Mouse (Mus musculus) embryonic stem cell, embryonic (primary cell): ENCODE results near the gene Hmg20b.

Experiments used
- CTCF ChIA-PET, 4 experiments: fragments of 300-600 bp in 2 of 4; fragments of 350-600 bp in 2 of 4; sonication (Branson Sonifier 250); formaldehyde crosslinking; loops; one replicate each; lab custom pipeline; 2022; ENCODE audit warnings: inconsistent platforms in 2 of 4; lab: Charles Lee
- POLR2A ChIA-PET, 4 experiments: fragments of 300-600 bp in 2 of 4; fragments of 350-600 bp in 2 of 4; sonication (Branson Sonifier 250); formaldehyde crosslinking; loops; one replicate each; lab custom pipeline; 2022; ENCODE audit warnings: antibody characterized with exemption in 4 of 4, inconsistent platforms in 1 of 4; lab: Charles Lee

The Hmg20b gene

DNA sequence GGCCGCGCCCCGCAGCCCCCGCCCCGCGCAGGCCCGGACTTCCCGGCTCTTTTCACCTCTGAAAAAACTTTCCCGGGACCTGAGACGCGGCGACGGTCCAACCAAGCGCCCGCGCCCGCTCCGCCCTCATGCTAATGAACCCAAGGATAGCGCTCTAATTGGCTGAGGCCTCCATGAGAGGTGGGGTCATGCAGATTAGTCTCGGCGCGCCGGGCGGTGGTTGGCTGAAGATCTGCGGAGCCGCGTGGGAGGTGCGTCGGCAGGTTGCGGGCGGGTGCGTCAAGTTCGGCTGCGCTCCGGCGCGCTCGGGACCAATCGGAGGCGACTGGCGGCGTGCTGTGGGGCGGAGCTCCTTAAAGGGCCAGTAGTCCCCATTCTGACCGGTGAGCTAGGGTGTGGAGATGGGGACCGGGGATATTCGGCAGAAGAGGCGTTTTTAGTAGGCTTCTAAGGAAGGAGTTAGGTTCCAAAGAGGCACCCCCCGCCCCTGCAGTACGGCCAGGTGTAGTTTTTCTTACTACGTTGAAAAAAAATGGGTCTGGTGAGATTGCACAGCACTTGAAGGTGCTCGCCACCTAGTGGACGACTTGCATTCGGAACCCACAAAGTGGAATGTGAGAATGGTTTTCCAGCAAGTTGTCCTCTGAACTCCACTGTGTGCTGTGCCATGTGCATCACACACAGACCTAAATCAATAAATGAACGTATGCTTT is at the start of gene Hmg20b:
Hmg20b (minus strand) TSS at position 130 of the 713 bp plus-strand sequence.
- POLR2A ChIA-PET: interaction anchor here in 3 of 4 experiments (0.5 to 2.1 kb wide), 29 partner anchors 10 to 479 kb away, joined by 3 to 15 read pairs (median 4); partner anchors contain the start of genes Cactin (in 2 of the 3), Fzr1 (in 2 of the 3), Pip5k1c (in 2 of the 3) and 4930404N11Rik (in 1 of the 3)
- CTCF ChIA-PET: interaction anchor here (0.5 to 2.4 kb wide), 47 partner anchors 10 to 389 kb away, joined by 3 to 29 read pairs (median 5); partner anchors contain the start of genes Pip5k1c (in 4 of the 4), Cactin (in 2 of the 4), Tjp3 (in 2 of the 4) and Fzr1 (in 1 of the 4)

GRCm38 (mm10) chr10:81399798-81400308 is 49.6 kb upstream of the Hmg20b start:
- ChIA-PET POLR2A (interaction anchor here in 3 of 4 experiments (0.5 to 6.6 kb wide), 9 partner anchors 8 to 329 kb away, joined by 3 to 104 read pairs (median 3); partner anchors contain the start of genes Fzr1 (in 2 of the 3) and Ncln (in 1 of the 3)), CTCF (interaction anchor here in 2 of 4 experiments (0.9 to 2.3 kb wide), 2 partner anchors 10 kb away, joined by 3 to 10 read pairs; no protein-coding TSS in a partner anchor)

DNA sequence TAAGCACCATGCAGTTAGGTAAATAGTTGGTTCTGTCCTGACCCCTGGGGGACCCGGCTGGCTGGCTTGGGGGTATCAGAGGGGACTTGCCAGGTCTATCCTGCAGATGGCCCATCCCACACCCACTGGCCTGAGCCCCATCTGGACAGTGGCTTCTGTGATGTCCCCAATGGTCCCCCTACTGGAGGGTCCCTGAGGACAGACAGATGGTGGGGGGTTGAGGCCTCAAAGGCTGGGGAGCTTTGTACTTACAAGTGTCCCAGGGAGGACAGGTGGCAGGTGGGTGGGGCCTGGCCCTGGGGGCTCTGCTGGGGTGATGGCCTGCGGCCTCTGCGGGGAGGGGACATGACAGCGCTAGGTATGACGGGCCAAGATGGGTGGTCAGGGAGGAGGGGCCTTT is 49.0 kb upstream of the Hmg20b start:
- ChIA-PET CTCF (interaction anchor here in 1 of 4 experiments (2.3 kb wide), 1 partner anchor 9 kb away, joined by 10 read pairs; no protein-coding TSS in a partner anchor), POLR2A (interaction anchor here in 2 of 4 experiments (0.7 to 6.6 kb wide), 5 partner anchors 9 to 30 kb away, joined by 3 to 104 read pairs (median 3); partner anchors contain the start of gene Fzr1 (in 1 of the 2))

DNA sequence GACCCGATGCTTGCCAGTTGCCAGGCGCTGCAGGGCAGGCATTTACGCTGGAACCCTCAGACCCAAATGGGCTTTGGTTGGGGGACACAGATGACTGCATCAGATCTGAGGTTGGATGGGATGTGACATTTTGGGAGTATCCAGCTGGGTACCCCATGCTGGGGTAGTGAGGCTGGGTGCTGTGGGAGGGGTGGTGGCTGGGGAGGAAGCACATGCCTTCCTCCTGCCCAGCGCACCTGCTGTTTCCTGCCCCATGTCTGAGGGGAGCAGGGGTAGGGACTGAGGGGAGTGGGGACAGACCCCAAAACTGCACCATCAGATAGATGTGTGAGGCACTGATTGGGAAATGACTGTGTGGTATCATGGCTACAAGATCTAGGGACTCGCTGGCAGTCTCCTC is 46.5 kb upstream of the Hmg20b start:
- ChIA-PET POLR2A (interaction anchor here in 2 of 4 experiments (1.2 to 2.5 kb wide), 6 partner anchors 11 to 155 kb away, joined by 3 to 13 read pairs (median 4); partner anchors contain the start of genes Dohh (in 2 of the 2) and Gm48551 (in 2 of the 2)), CTCF (interaction anchor here in 3 of 4 experiments (1.1 to 1.7 kb wide), 3 partner anchors 8 to 92 kb away, joined by 3 to 10 read pairs (median 4); no protein-coding TSS in a partner anchor)

- ChIA-PET CTCF (interaction anchor here in 3 of 4 experiments (0.6 to 4.7 kb wide), 16 partner anchors 8 to 110 kb away, joined by 3 to 28 read pairs (median 6); partner anchors contain the start of genes Dohh (in 1 of the 3), Gm48551 (in 1 of the 3) and Pip5k1c (in 1 of the 3)), POLR2A (interaction anchor here (0.5 to 2.5 kb wide), 21 partner anchors 8 to 201 kb away, joined by 3 to 13 read pairs (median 4); partner anchors contain the start of genes Dohh (in 3 of the 4), Gm48551 (in 3 of the 4), 4930404N11Rik (in 1 of the 4) and Ncln (in 1 of the 4))
Measured at GRCm38 (mm10) chr10:81395865-81396264, 45.6 kb upstream of the Hmg20b start.

DNA sequence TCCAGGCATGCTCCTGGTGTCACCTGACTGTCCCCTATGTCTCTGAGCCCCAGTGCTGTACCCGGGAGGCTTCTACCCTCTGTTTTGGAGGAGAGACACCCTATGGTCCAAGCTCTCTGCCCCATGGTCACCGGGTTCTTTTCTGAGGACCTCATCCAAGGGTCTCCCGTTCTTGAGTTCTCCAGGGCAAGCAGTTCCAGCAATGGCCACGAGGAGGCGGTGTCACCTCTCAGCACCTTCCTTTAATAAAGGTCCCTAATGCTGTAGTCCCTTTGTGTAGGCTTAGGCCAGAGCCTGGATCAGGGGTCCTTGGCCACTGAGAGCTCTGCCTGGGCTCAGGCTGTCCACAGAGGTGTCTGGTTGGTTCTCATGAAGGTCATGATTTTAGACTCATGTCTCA is 44.8 kb upstream of the Hmg20b start:
- ChIA-PET CTCF (interaction anchor here (0.6 to 4.7 kb wide), 20 partner anchors 9 to 146 kb away, joined by 3 to 28 read pairs (median 4); partner anchors contain the start of genes Dohh (in 1 of the 4), Gm48551 (in 1 of the 4) and Pip5k1c (in 1 of the 4)), POLR2A (interaction anchor here in 3 of 4 experiments (0.5 to 2.5 kb wide), 19 partner anchors 9 to 202 kb away, joined by 3 to 13 read pairs (median 4); partner anchors contain the start of genes Dohh (in 2 of the 3), Gm48551 (in 2 of the 3) and 4930404N11Rik (in 1 of the 3))

DNA sequence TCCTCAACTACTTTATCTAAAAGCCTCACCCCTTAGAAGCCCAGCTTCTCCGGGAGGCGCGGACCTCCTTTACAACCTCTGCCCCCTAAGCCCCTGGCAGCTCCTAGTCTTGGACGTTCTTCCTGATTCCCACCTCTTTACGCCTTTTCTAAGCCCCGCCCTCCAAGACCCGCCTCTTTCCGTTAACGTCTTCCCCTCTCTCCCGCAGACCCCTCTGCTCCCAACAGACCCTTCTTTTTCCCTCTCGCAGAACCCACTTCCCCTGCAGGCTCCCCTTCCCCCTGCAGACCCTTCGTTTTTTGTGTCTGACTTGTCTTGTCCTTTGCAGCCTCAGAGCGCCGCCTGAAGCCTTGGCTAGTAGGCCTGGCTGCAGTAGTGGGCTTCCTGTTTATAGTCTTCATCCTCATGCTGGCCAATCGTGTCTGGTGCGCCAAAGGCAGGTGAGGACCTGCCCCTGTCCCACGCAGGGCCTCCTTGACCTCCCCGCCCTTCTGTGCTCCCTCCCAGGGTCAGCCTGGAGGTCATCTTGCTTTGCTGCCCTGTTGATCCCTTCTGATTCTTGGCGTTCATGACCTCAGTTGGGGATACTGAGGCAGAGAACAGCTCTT is 43.3 kb upstream of the Hmg20b start:
- POLR2A ChIA-PET: interaction anchor here in 2 of 4 experiments (0.8 to 3.1 kb wide), 13 partner anchors 9 to 91 kb away, joined by 3 to 20 read pairs (median 3); partner anchors contain the start of genes 4930404N11Rik (in 1 of the 2), Cactin (in 1 of the 2), Dohh (in 1 of the 2) and Gm48551 (in 1 of the 2)

DNA sequence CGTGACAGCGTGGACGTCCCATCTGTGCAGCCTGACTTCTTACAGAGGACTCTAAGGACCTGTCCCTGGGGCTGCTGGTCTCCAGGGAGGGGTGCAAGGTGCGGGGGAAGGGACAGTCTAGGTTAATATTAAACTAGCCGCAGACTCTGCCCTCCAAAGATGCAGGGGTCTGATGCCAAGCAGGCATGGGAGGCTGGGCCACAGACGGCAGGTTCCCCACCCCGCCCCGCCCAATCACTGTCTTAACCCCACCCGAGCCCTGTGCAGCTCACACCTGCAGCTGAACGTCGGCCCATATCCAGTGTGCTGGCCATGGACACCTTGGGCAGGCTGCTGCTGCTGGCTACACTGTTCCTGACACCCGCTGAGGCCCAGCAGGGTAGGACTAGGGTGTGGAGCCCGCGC is 42.5 kb upstream of the Hmg20b start, which contains the start of gene Smim24:
Smim24 (plus strand) TSS at position 271 of the 405 bp plus-strand sequence.
- POLR2A ChIA-PET: interaction anchor here in 2 of 4 experiments (0.8 to 3.1 kb wide), 10 partner anchors 8 to 91 kb away, joined by 3 to 20 read pairs (median 3); partner anchors contain the start of genes Dohh (in 1 of the 2) and Gm48551 (in 1 of the 2)
- CTCF ChIA-PET: interaction anchor here (0.5 to 4.9 kb wide), 19 partner anchors 8 to 961 kb away, joined by 3 to 75 read pairs (median 4); partner anchors contain the start of genes Dohh (in 2 of the 4), Gm48551 (in 2 of the 4), Fzr1 (in 1 of the 4) and Pip5k1c (in 1 of the 4)

More for the DNA sequence above, 43.3 kb upstream of the Hmg20b start:
- CTCF ChIA-PET: interaction anchor here (0.6 to 4.9 kb wide), 20 partner anchors 9 to 962 kb away, joined by 3 to 75 read pairs (median 4); partner anchors contain the start of genes Dohh (in 2 of the 4), Gm48551 (in 2 of the 4), Fzr1 (in 1 of the 4) and Pip5k1c (in 1 of the 4)

DNA sequence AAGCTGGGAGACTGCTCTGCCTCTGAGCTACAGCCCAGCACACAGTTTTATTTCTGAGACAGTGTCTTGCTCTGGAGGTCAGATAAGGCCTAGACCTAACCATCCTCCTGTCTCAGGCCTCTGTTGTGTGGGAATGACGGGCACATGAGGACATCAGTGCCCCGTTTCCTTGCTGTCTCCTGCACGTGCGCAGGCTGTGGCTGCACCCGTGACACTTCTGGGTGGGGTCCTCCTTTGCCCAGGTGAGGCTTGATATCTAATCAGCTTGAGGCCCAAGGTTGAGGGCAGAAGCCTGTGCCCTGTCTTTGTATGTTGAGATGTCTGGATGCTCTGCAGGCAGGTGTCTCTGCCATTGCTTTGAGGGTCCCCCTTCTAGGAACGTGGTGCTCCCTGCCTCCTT is 42.0 kb upstream of the Hmg20b start:
- CTCF ChIA-PET: interaction anchor here in 2 of 4 experiments (1.2 to 4.9 kb wide), 8 partner anchors 7 to 100 kb away, joined by 3 to 75 read pairs (median 6); partner anchors contain the start of genes Dohh (in 1 of the 2), Gm48551 (in 1 of the 2) and Pip5k1c (in 1 of the 2)
- POLR2A ChIA-PET: interaction anchor here in 2 of 4 experiments (0.8 to 3.1 kb wide), 6 partner anchors 8 to 34 kb away, joined by 3 to 20 read pairs (median 3); partner anchors contain the start of genes Dohh (in 1 of the 2) and Gm48551 (in 1 of the 2)

DNA sequence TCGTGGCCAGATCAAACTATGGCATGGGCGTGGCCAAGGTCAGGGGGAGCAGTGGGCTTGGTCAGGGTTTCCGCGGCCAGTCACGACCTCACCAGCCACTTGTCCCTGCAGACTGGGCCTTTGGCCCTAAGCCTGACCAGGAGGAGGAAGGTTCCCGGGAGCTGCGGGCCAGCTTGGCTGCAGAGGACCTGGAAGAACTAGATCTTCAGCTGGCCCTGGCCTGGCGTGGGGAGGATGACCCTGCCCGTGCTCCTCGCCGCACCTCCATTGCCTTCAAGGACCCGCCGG is 40.3 kb upstream of the Hmg20b start:
- ChIA-PET CTCF (interaction anchor here (0.7 to 4.9 kb wide), 36 partner anchors 8 to 161 kb away, joined by 3 to 75 read pairs (median 6); partner anchors contain the start of genes Fzr1 (in 2 of the 4), Cactin (in 1 of the 4), Celf5 (in 1 of the 4) and Ncln (in 1 of the 4)), POLR2A (interaction anchor here (0.5 to 4.0 kb wide), 19 partner anchors 11 to 252 kb away, joined by 3 to 24 read pairs (median 4); partner anchors contain the start of genes Fzr1 (in 3 of the 4) and Pip5k1c (in 1 of the 4))

DNA sequence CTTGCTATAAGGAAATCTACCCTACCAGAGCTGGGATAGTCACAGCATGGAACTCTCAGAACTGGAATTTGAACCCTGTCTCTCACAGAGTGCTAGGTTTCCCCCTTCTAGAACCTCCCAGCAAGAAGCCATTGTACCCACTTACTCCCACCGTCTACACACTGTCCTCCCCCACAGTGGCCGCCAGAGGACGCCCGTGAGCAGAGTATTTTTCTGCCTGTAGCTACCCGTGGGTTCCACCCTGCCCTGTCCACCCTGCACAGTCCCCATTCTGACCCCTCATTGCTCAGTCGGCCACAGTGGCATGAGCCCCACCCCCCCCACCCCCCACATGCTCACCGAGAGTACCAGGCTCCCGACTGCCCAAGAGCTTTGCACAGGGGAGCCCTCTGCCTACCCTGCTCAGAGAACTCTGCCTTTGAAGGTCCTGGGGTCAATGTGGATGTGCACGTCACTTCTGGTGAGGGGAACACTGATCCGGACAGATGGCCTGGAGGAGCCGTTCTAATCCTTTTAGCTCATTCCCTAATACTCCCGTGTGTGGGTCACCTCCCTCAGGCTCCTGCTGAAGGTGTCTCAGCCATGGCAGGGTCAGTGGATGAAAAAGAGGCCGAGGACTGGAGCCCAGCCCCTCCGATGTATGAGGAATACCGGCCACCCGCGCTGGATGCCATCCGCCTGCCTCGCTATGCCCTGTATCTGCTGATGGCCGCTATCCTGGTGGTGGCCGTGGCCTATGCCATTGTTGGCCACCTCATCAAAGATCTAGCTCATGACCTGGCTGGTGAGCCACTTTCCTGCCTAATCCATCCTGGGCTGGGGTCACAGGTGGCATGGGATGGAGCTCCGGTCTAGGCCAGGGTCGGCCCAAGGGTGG is 39.8 kb upstream of the Hmg20b start:
- ChIA-PET CTCF (interaction anchor here (0.5 to 4.9 kb wide), 69 partner anchors 9 to 467 kb away, joined by 3 to 75 read pairs (median 4); partner anchors contain the start of genes Fzr1 (in 2 of the 4), Hmg20b (in 2 of the 4), Ncln (in 2 of the 4) and Atcay (in 1 of the 4)), POLR2A (interaction anchor here (0.5 to 4.0 kb wide), 34 partner anchors 11 to 789 kb away, joined by 3 to 24 read pairs (median 4); partner anchors contain the start of genes Fzr1 (in 3 of the 4), Map2k2 (in 1 of the 4), Pip5k1c (in 1 of the 4) and Thop1 (in 1 of the 4))

GRCm38 (mm10) chr10:81389373-81389772 is 39.1 kb upstream of the Hmg20b start:
- ChIA-PET POLR2A (interaction anchor here in 3 of 4 experiments (0.7 to 4.0 kb wide), 20 partner anchors 10 to 284 kb away, joined by 3 to 24 read pairs (median 4); partner anchors contain the start of genes Fzr1 (in 2 of the 3), Map2k2 (in 1 of the 3) and Pip5k1c (in 1 of the 3)), CTCF (interaction anchor here (0.5 to 4.9 kb wide), 48 partner anchors 9 to 371 kb away, joined by 3 to 75 read pairs (median 5); partner anchors contain the start of genes Hmg20b (in 2 of the 4), Atcay (in 1 of the 4), Cactin (in 1 of the 4) and Celf5 (in 1 of the 4))

- ChIA-PET CTCF (interaction anchor here in 2 of 4 experiments (0.5 to 4.9 kb wide), 8 partner anchors 10 to 370 kb away, joined by 4 to 75 read pairs (median 14); partner anchors contain the start of gene Fzr1 (in 1 of the 2)), POLR2A (interaction anchor here in 1 of 4 experiments (1.8 to 4.0 kb wide), 4 partner anchors 10 to 76 kb away, joined by 6 to 24 read pairs (median 15); partner anchors contain the start of gene Fzr1)
Measured at GRCm38 (mm10) chr10:81388505-81389055, 38.3 kb upstream of the Hmg20b start, which contains the start of gene Gm48552. TSS of gene Gm48552 (plus strand) at chr10:81389005.

GRCm38 (mm10) chr10:81387716-81388115 is 37.4 kb upstream of the Hmg20b start:
- CTCF ChIA-PET: interaction anchor here in 1 of 4 experiments (1.0 to 3.2 kb wide), 2 partner anchors 17 to 165 kb away, joined by 3 to 13 read pairs; no protein-coding TSS in a partner anchor

More at GRCm38 (mm10) chr10:81387716-81388115, 37.4 kb upstream of the Hmg20b start:
- POLR2A ChIA-PET: interaction anchor here in 2 of 4 experiments (1.4 to 4.0 kb wide), 4 partner anchors 9 to 42 kb away, joined by 3 to 24 read pairs (median 15); partner anchors contain the start of gene Fzr1 (in 1 of the 2)
